Mouse (Mus musculus): ENCODE measurements around the gene Hoxd12.

Gene Hoxd12

GRCm38 (mm10) chr2:74695813-74696430 lies 21.1 kb downstream of the Hoxd12 start:
- no peak for DNase-seq (ENCODE audit: low spot score in 2 of 2)

GRCm38 (mm10) chr2:74696442-74697335 lies 21.9 kb downstream of the Hoxd12 start:
- DNase-seq (ENCODE audit: low spot score in 2 of 2), result no peak

GRCm38 (mm10) chr2:74697567-74698121 lies 22.8 kb downstream of the Hoxd12 start, which contains the start of gene Hoxd9:
Gene Hoxd9, plus strand, starts transcription at chr2:74697727.
- DNase-seq (ENCODE audit: low spot score in 2 of 2), result no peak

- DNase-seq (ENCODE audit: low spot score in 2 of 2), result no peak
Measured at GRCm38 (mm10) chr2:74698201-74699052, 23.6 kb downstream of the Hoxd12 start.

- no peak for DNase-seq (ENCODE audit: low spot score in 2 of 2)
Measured at GRCm38 (mm10) chr2:74699053-74699430, 24.2 kb downstream of the Hoxd12 start.

- no peak for DNase-seq (ENCODE audit: low spot score in 2 of 2)
Measured at GRCm38 (mm10) chr2:74699664-74700545, 25.1 kb downstream of the Hoxd12 start.

GRCm38 (mm10) chr2:74700546-74701112 lies 25.8 kb downstream of the Hoxd12 start:
- DNase-seq (ENCODE audit: low spot score in 2 of 2), result no peak

GRCm38 (mm10) chr2:74701949-74702819 lies 27.4 kb downstream of the Hoxd12 start:
- DNase-seq (ENCODE audit: low spot score in 2 of 2), result peak in 1 of 2 experiments; percentile 76

GRCm38 (mm10) chr2:74702820-74703219 lies 28.0 kb downstream of the Hoxd12 start:
- DNase-seq (ENCODE audit: low spot score in 2 of 2), result no peak

- no peak for DNase-seq (ENCODE audit: low spot score in 2 of 2)
Measured at GRCm38 (mm10) chr2:74703317-74703716, 28.5 kb downstream of the Hoxd12 start.

- DNase-seq (ENCODE audit: low spot score in 2 of 2), result no peak
Measured at GRCm38 (mm10) chr2:74703720-74704392, 29.0 kb downstream of the Hoxd12 start.

- no peak for DNase-seq (ENCODE audit: low spot score in 2 of 2)
Measured at GRCm38 (mm10) chr2:74704393-74704998, 29.7 kb downstream of the Hoxd12 start, which contains the start of gene Hoxd8. Gene Hoxd8, plus strand, starts transcription at chr2:74704615.

- no peak for DNase-seq (ENCODE audit: low spot score in 2 of 2)
Measured at GRCm38 (mm10) chr2:74704999-74705466, 30.2 kb downstream of the Hoxd12 start.

- DNase-seq (ENCODE audit: low spot score in 2 of 2), result no peak
Measured at GRCm38 (mm10) chr2:74705467-74706089, 30.8 kb downstream of the Hoxd12 start.

GRCm38 (mm10) chr2:74706393-74706960 lies 31.7 kb downstream of the Hoxd12 start:
- DNase-seq (ENCODE audit: low spot score in 2 of 2), result no peak

GRCm38 (mm10) chr2:74707599-74707998 lies 32.8 kb downstream of the Hoxd12 start:
- DNase-seq (ENCODE audit: low spot score in 2 of 2), result no peak

- no peak for DNase-seq (ENCODE audit: low spot score in 2 of 2)
Measured at GRCm38 (mm10) chr2:74708676-74709075, 33.9 kb downstream of the Hoxd12 start.

All from left cerebral cortex, adult 9 months (tissue).